Comparison of ENCODE assay signal across 17 mouse cellular contexts in genomic region chr17:15145191-15145968, GRCm38 (mm10).
DNase-seq lines count a peak whose midpoint lies in the region; ATAC-seq and TF ChIP-seq lines count a peak whose summit lies in the region.
"Had no signal": no experiment of that assay in that cellular context is flagged by ENCODE, and none has a peak within 500 bp of the region (broad histone marks: within the 10 kb centered on the region; RNA-seq: fewer than 3 reads in every experiment).

No protein-coding gene starts in this region.

- 78% methylated on average over 14 of the region's 14 CpGs for WGBS in midbrain, postnatal 0 days
- WGBS in midbrain, embryonic 11.5 days = 84% methylated on average over 14 of the region's 14 CpGs
- WGBS in kidney, postnatal 0 days = 43% methylated on average over 14 of the region's 14 CpGs

- no peak overlapping the region for H3K27ac ChIP-seq in midbrain, postnatal 0 days (ENCODE audit: low read depth, low read length)
- no peak overlapping the region for H3K27ac ChIP-seq in midbrain, embryonic 11.5 days (ENCODE audit: low read depth, low read length)
- H3K27ac ChIP-seq in kidney, postnatal 0 days = no peak overlapping the region
- H3K27ac ChIP-seq: embryonic facial prominence, embryonic 10.5 days; forebrain, embryonic 13.5 days; gastrocnemius, adult 2 months; hindbrain, embryonic 10.5 days; hindbrain, embryonic 14.5 days had no signal

- H3K4me2 ChIP-seq in midbrain, postnatal 0 days (ENCODE audit: low read depth, low read length, poor library complexity, severe bottlenecking) = no peak overlapping the region
- H3K4me2 ChIP-seq in midbrain, embryonic 11.5 days = no peak overlapping the region
- peak overlapping the region; percentile 41 for H3K4me2 ChIP-seq in kidney, postnatal 0 days (ENCODE audit: low read length)
- H3K4me2 ChIP-seq: forebrain, embryonic 13.5 days; heart, embryonic 12.5 days; hindbrain, embryonic 14.5 days had no signal

- no peak overlapping the region for H3K9ac ChIP-seq in midbrain, postnatal 0 days (replicated peaks; ENCODE audit: low read length, poor library complexity, severe bottlenecking)
- H3K9ac ChIP-seq in midbrain, embryonic 11.5 days (ENCODE audit: low read length) = no peak overlapping the region
- H3K9ac ChIP-seq in kidney, postnatal 0 days (ENCODE audit: low read depth, low read length) = no peak overlapping the region
- H3K9ac ChIP-seq: forebrain, embryonic 13.5 days; forebrain, postnatal 0 days; heart, embryonic 12.5 days; hindbrain, embryonic 14.5 days had no signal

- H3K36me3 ChIP-seq in midbrain, postnatal 0 days (ENCODE audit: insufficient read depth, low read length) = no peaks in the 10 kb centered on the region
- H3K36me3 ChIP-seq in midbrain, embryonic 11.5 days (ENCODE audit: control insufficient read depth, insufficient read depth, low read length) = no peaks in the 10 kb centered on the region
- no peaks in the 10 kb centered on the region for H3K36me3 ChIP-seq in kidney, postnatal 0 days (ENCODE audit: insufficient read depth, low read length)
- H3K36me3 ChIP-seq: embryonic facial prominence, embryonic 10.5 days; heart, embryonic 12.5 days; hindbrain, embryonic 10.5 days had no signal

- H3K4me1 ChIP-seq in midbrain, postnatal 0 days (ENCODE audit: insufficient read depth, low read length) = 0 out of 2 replicates have a peak, but pooled peaks cover 3% of the 10 kb centered on the region
- no peaks in the 10 kb centered on the region for H3K4me1 ChIP-seq in midbrain, embryonic 11.5 days (ENCODE audit: control insufficient read depth, insufficient read depth, low read length)
- no peaks in the 10 kb centered on the region for H3K4me1 ChIP-seq in kidney, postnatal 0 days (replicated peaks; ENCODE audit: insufficient read depth, low read length)
- H3K4me1 ChIP-seq: embryonic facial prominence, embryonic 10.5 days; forebrain, embryonic 13.5 days had no signal

- no peak for ATAC-seq in midbrain, postnatal 0 days (ENCODE audit: low FRiP score)
- ATAC-seq in midbrain, embryonic 11.5 days (ENCODE audit: low FRiP score) = no peak
- ATAC-seq in kidney, postnatal 0 days (replicated peaks; ENCODE audit: low FRiP score, low read depth) = peak; percentile 85
- ATAC-seq: forebrain, embryonic 13.5 days; forebrain, postnatal 0 days had no signal

- no peaks in the 10 kb centered on the region for H3K27me3 ChIP-seq in midbrain, postnatal 0 days (ENCODE audit: insufficient read depth, low read length)
- H3K27me3 ChIP-seq in midbrain, embryonic 11.5 days (ENCODE audit: control insufficient read depth, insufficient read depth, low read length) = no peaks in the 10 kb centered on the region
- no peaks in the 10 kb centered on the region for H3K27me3 ChIP-seq in kidney, postnatal 0 days (ENCODE audit: insufficient read depth, low read length)
- H3K27me3 ChIP-seq: forebrain, embryonic 13.5 days had no signal

- peak; percentile 8 for DNase-seq in midbrain, postnatal 0 days (ENCODE audit: low spot score)
- no peak for DNase-seq in midbrain, embryonic 11.5 days (ENCODE audit: low spot score, missing footprints)
- peak; percentile 33 for DNase-seq in kidney, postnatal 0 days (ENCODE audit: low spot score)
- peak; percentile 10 for DNase-seq in retina, embryonic 14.5 days (ENCODE audit: low spot score)
- no peak for DNase-seq in layer of hippocampus, adult 9-11 months
- no peak for DNase-seq in cerebellum, adult 9-11 months
- DNase-seq: adrenal gland, adult 2 months; cerebellum, adult 11-12 months; cerebellum, postnatal 10 days; forebrain, postnatal 0 days; gastrocnemius, adult 2 months; gastrocnemius, postnatal 25 days had no signal

- H3K4me3 ChIP-seq in midbrain, postnatal 0 days (ENCODE audit: low read depth, low read length) = no peak overlapping the region
- no peak overlapping the region for H3K4me3 ChIP-seq in midbrain, embryonic 11.5 days (ENCODE audit: low read depth, low read length)
- no peak overlapping the region for H3K4me3 ChIP-seq in kidney, postnatal 0 days (replicated peaks; ENCODE audit: low read depth, low read length)
- H3K4me3 ChIP-seq: embryonic facial prominence, embryonic 10.5 days; forebrain, embryonic 13.5 days; gastrocnemius, adult 2 months; heart, embryonic 12.5 days; hindbrain, embryonic 10.5 days had no signal

- no peak for TF ChIP-seq CTCF in midbrain, postnatal 0 days (IDR thresholded peaks at IDR 0.05)
- no peak for TF ChIP-seq CTCF in kidney, postnatal 0 days (IDR thresholded peaks at IDR 0.05; ENCODE audit: low read depth)

- H3K9me3 ChIP-seq in midbrain, postnatal 0 days (ENCODE audit: low read length) = no peaks in the 10 kb centered on the region
- no peaks in the 10 kb centered on the region for H3K9me3 ChIP-seq in midbrain, embryonic 11.5 days (ENCODE audit: control insufficient read depth, low read length)
- no peaks in the 10 kb centered on the region for H3K9me3 ChIP-seq in kidney, postnatal 0 days (replicated peaks; ENCODE audit: low read length)
- H3K9me3 ChIP-seq: embryonic facial prominence, embryonic 10.5 days; forebrain, embryonic 13.5 days; heart, embryonic 12.5 days; hindbrain, embryonic 10.5 days had no signal

Comparison
In these comparisons a context has a peak if more than half of its experiments do, and no peak if none do; other contexts are left out.
1. DNase-seq: peak in midbrain, postnatal 0 days (single experiment), kidney, postnatal 0 days (single experiment) and retina, embryonic 14.5 days (single experiment); none in midbrain, embryonic 11.5 days (single experiment), layer of hippocampus, adult 9-11 months (single experiment) and cerebellum, adult 9-11 months (single experiment).